Mouse (Mus musculus): Measurements from ENCODE around the gene Taf11. TPM values are rescaled to one million over a fixed set of nuclear protein-coding genes. Genes with fewer than 3 reads are reported as not detected.

The Taf11 gene
- total and polyA plus RNA-seq, 3 experiments = 8.3 to 30.9 (median 17.7) TPM

DNA sequence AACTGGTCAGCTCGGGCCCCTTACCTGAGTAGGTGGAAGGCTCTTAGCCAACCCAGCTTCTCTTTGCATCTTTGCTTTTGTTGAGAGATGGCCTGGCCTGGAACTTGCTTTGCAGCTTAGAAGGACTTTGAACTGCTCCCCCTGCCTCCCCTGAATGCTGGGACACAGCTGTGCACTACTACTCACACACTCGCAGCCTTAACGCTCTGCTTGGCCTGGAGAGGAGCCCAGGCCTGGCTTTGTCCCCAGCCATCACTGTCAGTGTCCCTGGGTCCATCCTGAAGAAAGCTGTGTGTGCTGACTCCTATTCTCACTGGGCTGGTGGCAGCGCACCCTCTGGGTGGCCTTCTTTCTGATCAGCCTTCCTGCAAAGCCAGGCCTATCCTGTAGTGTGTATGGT lies 11.0 kb upstream of the Taf11 start:
- no peak for DNase-seq

- DNase-seq = no peak
Measured at GRCm38 (mm10) chr17:27916366-27916765, 6.7 kb upstream of the Taf11 start.

DNA sequence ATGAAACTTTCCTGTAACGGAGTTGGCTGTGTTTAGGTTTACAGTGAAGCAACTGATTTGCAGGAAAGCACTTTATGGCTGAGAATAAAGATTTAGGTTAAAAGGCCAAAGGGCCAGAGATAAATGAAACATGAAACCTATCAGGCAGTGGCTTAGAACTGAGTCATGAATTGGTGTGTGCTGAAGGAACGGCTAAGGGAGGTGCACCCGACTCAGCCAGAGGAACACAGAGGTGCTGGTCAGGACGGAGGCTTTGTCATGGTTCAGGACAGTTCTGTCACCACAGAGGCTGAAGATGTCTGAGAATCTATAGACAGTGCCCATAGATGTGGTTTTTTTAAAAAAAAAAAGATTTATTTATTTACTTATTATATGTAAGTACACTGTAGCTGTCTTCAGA lies 5.1 kb upstream of the Taf11 start:
- no peak for DNase-seq

DNA sequence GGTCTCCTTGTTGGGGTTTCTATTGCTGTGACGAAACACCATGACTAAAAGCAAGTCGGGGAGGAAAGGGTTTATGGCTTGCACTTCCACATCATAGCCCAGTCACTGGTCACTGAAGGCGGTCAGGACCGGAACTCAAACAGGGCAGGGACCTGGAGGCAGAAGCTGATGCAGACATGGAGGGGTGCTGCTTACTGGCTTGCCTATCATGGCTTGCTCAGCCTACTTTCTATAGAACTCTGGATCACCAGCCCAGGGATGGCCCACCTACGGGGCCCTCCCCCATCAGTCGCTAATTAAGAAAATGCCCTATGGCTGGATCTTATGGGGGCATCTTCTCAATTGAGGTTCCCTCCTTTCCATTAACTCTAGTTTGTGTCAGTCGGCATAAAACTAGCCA lies 1.7 kb upstream of the Taf11 start:
- no peak for DNase-seq

- peak; percentile 92 for DNase-seq
Measured at GRCm38 (mm10) chr17:27908888-27909621, 589 bp downstream of the Taf11 start, which contains the start of gene Anks1. Gene Anks1, plus strand, starts transcription at chr17:27909306.

DNA sequence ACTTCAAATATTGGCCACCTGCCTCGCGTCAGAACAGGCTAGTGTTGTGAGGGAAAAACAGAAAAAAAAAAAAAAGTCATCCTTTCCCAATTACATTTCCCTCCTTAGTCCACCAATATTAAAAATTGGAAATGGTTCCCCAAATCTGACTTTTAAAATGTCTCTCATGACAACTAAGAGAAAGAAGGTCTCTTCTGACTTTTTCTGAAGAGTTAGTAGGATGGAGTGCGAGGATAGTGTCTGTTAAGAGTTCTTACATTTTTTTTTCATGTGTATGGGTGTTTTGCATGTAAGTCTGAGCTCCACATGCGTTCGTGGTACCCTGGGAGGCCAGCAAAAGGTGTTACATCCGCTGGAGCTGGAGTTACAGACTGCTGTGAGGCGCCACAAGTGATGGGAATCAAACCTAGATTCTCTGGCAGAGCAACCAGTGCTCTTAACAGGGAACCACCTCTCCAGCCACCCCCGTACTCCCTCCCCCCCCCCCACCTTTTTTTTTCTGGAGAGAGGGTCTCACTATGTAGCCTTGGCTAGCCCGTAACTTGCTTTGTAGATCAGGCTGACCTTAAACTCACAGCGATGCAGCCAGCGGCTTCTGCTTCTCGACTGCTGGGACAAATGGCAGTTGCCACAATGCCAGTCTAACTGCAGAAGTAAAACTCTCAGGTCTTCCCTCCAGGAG lies 1.3 kb downstream of the Taf11 start:
- no peak for DNase-seq

DNA sequence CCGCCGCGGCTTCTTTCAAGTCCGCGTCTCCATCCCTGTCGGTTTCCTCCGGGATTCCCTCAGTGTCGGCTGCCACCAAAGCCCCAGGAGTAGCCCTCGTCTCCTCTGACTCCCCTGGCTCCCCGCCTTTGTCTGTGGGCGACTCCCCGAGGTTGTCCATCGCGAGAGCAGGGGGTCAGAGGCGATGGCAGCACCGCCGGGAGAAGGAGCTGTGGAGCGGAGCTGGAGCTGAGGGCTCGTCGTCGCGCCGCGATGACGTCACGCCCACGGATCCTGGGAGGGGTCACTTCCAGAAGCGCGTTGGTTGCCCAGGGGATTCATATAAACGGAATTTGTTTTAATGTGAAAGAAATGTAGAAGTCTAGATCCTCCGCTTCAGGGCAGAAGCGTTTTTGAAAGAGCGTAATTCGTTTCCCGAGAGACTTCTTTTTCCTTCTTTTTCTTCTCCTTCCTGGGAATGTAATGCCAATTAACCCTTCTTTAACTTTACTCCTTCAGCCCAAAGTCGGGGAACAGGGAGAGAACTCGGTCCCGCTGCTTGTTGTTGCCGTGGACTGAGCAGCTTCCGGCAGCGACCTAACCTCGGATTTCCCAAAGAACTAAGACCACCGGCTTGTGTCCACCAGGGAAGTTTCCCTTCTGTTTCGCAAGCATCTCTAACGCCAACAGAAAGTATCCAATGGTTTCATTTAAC lies 2.0 kb downstream of the Taf11 start:
- peak; percentile 97 for DNase-seq

GRCm38 (mm10) chr17:27886499-27887210 lies 23.0 kb downstream of the Taf11 start:
- peak; percentile 53 for DNase-seq

DNA sequence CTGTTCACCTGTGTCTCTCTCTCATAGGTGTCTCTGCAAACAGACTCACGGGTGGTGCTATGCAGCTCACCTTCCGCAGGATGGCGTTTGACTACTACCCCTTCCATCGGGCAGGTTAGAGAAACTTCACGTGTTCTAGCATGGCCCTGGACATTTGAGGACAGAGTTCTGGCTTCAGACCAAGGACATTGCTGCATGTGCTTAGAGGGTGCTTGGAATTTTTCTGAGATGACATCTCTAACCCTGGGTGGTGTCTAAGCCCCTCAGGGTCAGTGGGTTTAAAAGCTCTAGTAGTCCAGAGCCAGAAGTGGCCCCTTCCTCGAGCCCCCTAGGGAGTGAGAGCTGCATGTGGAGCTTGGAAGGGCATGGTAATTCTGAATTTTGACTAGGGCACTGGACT lies 25.6 kb downstream of the Taf11 start:
- DNase-seq = peak; percentile 35

GRCm38 (mm10) chr17:27883129-27883528 lies 26.5 kb downstream of the Taf11 start:
- DNase-seq = peak; percentile 41

DNA sequence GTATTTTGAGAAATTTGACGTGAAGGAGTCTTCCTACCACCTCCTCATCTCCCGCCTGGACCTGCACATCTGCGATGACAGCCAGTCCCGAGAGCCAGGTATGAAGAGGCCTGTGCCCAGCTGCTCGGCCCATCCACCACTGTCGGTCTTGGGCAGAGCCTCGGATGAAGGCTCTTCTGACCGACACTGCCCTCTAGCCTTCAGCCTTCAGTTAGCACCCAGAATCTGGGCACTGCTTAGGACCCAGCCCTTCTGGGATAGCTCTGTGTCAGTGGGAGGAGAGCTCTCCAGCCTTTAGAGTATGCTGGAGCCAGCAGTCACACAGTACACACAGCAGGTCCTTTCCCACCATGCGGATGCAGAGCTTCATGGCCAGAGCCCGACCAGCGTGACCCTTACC lies 28.1 kb downstream of the Taf11 start:
- DNase-seq = peak; percentile 57

DNA sequence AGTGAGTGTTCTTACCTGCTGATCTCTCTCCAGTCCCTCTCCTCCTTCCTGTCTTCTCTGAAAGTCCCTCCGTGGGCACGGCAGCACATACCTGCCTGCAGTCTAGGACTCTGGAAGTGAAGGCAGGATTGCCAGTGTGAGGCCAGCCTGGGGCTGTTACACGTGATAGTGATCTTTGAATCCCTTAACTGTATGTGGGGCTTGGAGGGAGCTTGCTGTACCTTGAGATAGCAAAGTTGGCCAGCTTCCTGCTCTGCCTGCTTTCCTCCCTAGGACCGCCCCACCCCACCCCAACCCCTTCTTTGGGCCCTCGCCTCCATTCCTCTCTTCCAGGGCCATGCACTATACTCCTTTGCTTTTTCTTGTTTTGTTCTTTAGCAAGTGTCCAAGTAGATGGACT lies 35.1 kb downstream of the Taf11 start:
- DNase-seq = no peak

GRCm38 (mm10) chr17:27873583-27873982 lies 36.1 kb downstream of the Taf11 start:
- no peak for DNase-seq

DNA sequence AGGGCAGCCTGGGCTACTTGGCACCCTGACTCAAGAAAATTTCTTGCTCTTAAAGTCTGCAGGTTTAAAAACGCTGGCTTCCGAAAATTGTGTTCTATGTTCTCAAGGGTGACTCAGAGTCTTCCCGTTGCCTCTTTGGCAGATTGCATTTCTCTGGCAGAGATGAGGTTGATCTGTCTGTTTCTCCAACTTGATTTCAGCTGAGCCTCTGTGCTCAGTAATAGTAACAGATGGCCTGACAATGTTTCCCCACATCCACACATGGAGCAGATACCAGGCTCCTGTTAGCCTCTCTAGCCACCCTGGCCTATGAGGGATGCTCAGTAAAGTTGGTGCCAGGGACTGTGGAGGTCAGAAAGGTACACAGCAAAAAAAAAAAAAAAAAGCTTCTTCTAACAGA lies 37.8 kb downstream of the Taf11 start:
- DNase-seq = no peak

GRCm38 (mm10) chr17:27866737-27867136 lies 42.9 kb downstream of the Taf11 start:
- no peak for DNase-seq

GRCm38 (mm10) chr17:27865461-27865860 lies 44.2 kb downstream of the Taf11 start:
- no peak for DNase-seq

GRCm38 (mm10) chr17:27859131-27859530 lies 50.5 kb downstream of the Taf11 start:
- DNase-seq = no peak

GRCm38 (mm10) chr17:27857649-27858475 lies 51.8 kb downstream of the Taf11 start:
- DNase-seq = no peak

- peak; percentile 86 for DNase-seq
Measured at GRCm38 (mm10) chr17:27856798-27857648, 52.6 kb downstream of the Taf11 start.

DNA sequence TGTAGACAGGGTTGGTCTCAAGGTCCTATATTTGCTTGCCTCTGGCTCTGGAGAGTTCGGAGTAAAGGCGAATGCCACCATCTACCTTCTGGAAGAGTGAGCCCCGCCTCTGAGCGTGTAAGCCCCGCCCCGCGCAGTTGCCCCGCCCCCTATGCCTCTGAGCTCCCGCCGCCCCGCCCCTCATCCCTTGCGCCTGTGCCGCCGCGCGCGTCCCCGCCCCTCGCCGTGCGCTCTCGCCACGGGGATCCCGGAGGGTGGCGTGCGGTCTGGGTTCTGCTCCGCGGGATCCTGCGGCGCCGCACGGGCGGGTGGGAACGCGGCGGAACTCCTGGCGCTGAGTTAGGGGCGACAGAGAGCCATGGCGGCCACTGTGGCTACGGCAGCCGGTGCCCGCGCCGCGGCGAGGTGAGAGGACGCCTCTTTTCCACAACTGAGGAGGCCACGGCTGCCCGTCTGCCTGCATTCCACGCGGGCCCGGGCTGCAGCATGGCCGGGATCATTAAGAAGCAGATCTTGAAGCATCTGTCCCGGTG lies 53.3 kb downstream of the Taf11 start, which contains the start of gene Uhrf1bp1:
TSS of gene Uhrf1bp1 (plus strand) at position 177 of the 533 bp plus-strand sequence.
- DNase-seq = peak; percentile 90

Measured in adrenal gland, adult 2 months (tissue).